Mouse (Mus musculus) heart, embryonic 11.5 days (tissue): ENCODE data around the gene 4933427D14Rik. TPM values are rescaled to one million over a fixed set of nuclear protein-coding genes. Genes with fewer than 3 reads are reported as not detected.
A peak's percentile ranks its signal among the peaks of the same experiment; 100 is the strongest.

ENCODE experiments used
- ATAC-seq: fragments of 200-750 bp; cut with Nextera tagmentation; replicated peaks from 2 replicates; pipeline ENCODE4 v1.8.0; 2017; ENCODE audit warnings: moderate library complexity; ENCODE audit not compliant: insufficient number of reproducible peaks, low FRiP score, low TSS enrichment
- H3K27ac ChIP-seq: fragments of 300-500 bp; sonication (generic); 2 replicates; pipeline ENCODE4 v1.5.1; 2014; ENCODE audit warnings: mild to moderate bottlenecking, low read depth, low read length
- H3K27me3 ChIP-seq: fragments of 300-500 bp; sonication (generic); 2 replicates; pipeline ENCODE4 v1.6.1; 2014; ENCODE audit warnings: mild to moderate bottlenecking, low read length, mixed read lengths; ENCODE audit not compliant: control insufficient read depth, insufficient read depth
- H3K36me3 ChIP-seq: fragments of 300-500 bp; sonication (generic); 2 replicates; pipeline ENCODE4 v1.6.1; 2014; ENCODE audit warnings: mild to moderate bottlenecking, low read length, moderate library complexity, mixed read lengths; ENCODE audit not compliant: control insufficient read depth, insufficient read depth
- H3K4me1 ChIP-seq: fragments of 300-500 bp; sonication (generic); 2 replicates; pipeline ENCODE4 v1.6.1; 2014; ENCODE audit warnings: low read length; ENCODE audit not compliant: control insufficient read depth, insufficient read depth
- H3K4me2 ChIP-seq: fragments of 300-500 bp; sonication (generic); 2 replicates; pipeline ENCODE4 v1.6.1; 2014; ENCODE audit warnings: mild to moderate bottlenecking, moderate library complexity
- H3K4me3 ChIP-seq: fragments of 300-500 bp; sonication (generic); 2 replicates; pipeline ENCODE4 v1.5.1; 2014; ENCODE audit warnings: low read depth, low read length
- H3K9ac ChIP-seq: fragments of 300-500 bp; sonication (generic); 2 replicates; pipeline ENCODE4 v1.6.1; 2014; ENCODE audit warnings: mild to moderate bottlenecking, low read depth, low read length, moderate library complexity
- H3K9me3 ChIP-seq: fragments of 300-500 bp; sonication (generic); replicated peaks from 2 replicates; pipeline ENCODE4 v1.6.1; 2016; ENCODE audit warnings: low read length; ENCODE audit not compliant: control insufficient read depth
- WGBS: fragments of 180-500 bp; shearing (Covaris S2); extraction: QIAGEN DNeasy Blood & Tissue Kit; methylation state at CpG from one replicate; pipeline ENCODE4 v1.1.7; 2014; ENCODE audit not compliant: insufficient replicate concordance; 5-methylcytosine and 5-hydroxymethylcytosine counted together
- polyA plus RNA-seq: library from polyadenylated mRNA; unstranded; fragments of >200 nt; fragmentation: Nextera tagmentation; extraction: Ambion mirVana; gene quantifications from 2 replicates; pipeline ENCODE4 v1.2.1, GENCODE M21; 2014

The 4933427D14Rik gene
- polyA plus RNA-seq, 1 experiment from 2014 or later, result 5.4 TPM

DNA sequence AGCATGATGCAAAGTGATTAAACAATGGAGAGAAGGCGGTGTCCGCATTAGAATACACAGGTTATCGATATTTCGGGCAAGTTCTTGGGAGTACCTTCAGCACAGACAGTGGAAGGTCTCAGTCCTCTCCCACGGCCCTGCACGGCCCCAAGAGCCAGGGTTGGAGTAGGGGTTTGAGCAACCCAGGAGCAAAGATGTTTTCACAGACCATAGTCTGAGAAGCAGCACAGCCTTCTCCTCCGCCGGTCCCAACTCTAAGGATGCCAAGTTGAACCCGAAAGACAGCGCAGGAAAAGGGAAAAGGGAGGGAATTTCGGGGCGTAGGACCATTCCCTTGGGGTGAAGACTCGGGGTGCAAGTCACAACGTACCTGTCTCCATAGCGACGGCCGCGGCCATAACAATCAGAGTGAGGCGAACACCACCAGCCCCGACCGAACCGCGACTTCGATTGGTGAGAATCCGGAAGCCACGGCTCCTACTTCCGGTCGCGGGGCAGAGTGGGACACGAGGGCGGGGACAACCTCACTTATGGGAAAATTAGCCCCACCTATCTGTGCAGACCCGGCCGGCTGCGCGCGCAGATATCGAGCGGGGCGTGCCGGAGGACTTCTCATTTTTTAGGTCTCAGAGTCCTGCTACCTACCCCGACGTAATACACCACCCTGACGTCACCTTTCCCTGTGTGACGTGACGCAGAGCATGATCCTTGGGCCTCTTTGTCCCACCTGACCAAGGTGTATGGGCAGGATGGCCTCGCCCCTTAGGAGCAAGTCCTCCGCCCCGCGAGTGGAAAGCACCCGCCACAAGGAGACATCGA is 7.5 kb upstream of the 4933427D14Rik start:
- 1% methylated on average over 51 of the region's 51 CpGs for WGBS
- Histone ChIP-seq H3K27ac (peak overlapping the region; percentile 69; the same call in 1 of the 2 replicates), H3K27me3 (no peaks in the 10 kb centered on the region), H3K36me3 (peaks cover 12% of the 10 kb centered on the region), H3K4me2 (peak overlapping the region; percentile 97), H3K9ac (peak overlapping the region; percentile 74), H3K4me1 (peaks cover 9% of the 10 kb centered on the region), H3K9me3 (no peaks in the 10 kb centered on the region), H3K4me3 (peak overlapping the region; percentile 81)
- ATAC-seq, result peak; percentile 94

- Histone ChIP-seq H3K36me3 (peaks cover 12% of the 10 kb centered on the region), H3K27me3 (no peaks in the 10 kb centered on the region), H3K27ac (no peak overlapping the region), H3K4me1 (peaks cover 9% of the 10 kb centered on the region), H3K9me3 (no peaks in the 10 kb centered on the region), H3K4me3 (peak overlapping the region; percentile 91), H3K9ac (peak overlapping the region; percentile 70), H3K4me2 (peak overlapping the region; percentile 94)
- no peak for ATAC-seq
- WGBS, result 14% methylated on average over 17 of the region's 17 CpGs
Measured at GRCm38 (mm10) chr11:72207834-72208377, 647 bp upstream of the 4933427D14Rik start.

DNA sequence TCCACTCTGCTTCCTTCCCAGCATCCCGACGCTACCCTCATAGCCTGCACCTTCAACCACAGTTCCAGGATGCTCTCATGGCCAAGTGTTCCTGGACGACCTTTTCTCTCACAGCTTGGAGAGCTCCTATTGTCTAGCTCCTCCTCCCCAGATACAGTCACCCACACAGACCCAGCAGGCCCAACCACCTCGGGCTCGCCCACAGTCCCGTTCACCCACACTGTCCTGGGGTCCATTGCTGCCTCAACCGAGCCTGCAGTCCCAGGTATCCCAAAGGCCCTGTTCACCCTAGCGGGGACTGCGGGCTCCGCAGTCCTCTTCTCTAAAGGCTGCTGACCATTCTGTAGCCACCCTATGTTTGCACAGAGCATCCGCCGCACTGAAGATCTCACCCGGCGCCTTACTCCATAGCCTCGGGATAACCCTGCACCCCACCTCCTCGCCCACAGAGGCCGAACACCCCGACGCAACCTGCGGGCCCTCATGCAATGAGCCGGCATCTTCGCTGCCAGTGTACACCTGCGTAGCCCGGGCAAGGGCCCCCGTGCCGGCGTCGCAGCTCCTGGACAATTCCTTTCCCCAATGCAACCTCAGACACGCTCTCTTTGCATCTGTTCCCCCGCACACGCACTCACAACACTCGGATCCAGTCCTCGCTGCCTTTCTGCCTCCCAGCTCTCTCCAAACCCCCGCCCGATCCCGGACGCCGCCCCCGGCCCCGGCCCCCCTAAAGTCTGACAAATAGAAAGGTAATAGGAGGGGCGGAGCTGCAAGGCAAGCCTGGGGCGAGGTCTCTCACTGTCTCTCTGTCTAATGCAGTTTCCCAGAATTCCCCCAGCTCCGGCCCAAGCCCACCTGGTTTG is 687 bp downstream of the 4933427D14Rik start, which contains the start of gene Gm43951:
Gm43951 (minus strand) TSS at position 500 of the 863 bp plus-strand sequence.
- Histone ChIP-seq H3K9ac (peak within 1 kb of the TSS; percentile 70), H3K4me1 (peaks cover 9% of the 10 kb centered on the region), H3K4me3 (peak within 1 kb of the TSS; percentile 91), H3K27ac (peak within 1 kb of the TSS; percentile 54; the same call in 1 of the 2 replicates), H3K27me3 (no peaks in the 10 kb centered on the region), H3K9me3 (no peaks in the 10 kb centered on the region), H3K4me2 (peak within 1 kb of the TSS; percentile 94), H3K36me3 (peaks cover 12% of the 10 kb centered on the region)
- peak; percentile 28; the same call in 1 of the 2 replicates for ATAC-seq
- 2% methylated on average over 43 of the region's 43 CpGs for WGBS

DNA sequence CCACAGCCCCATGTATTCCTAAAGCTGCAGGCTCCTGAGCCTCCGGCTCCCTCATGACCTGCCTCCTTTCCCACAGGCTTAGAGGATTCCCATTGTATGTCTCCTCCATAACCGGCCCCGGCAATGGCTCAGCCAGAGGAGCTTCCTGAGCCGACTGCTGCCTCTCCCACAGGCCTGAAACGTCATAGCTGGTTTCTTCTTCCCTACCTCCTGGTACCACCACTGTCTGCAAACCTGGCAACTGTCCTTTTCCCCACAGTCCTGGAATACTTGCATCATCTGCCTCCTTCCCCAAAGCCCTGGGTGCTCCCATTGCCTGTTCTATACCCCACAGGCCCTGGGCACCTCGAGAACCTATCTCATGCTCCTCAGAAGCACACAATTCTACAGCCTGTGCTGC is 2.0 kb downstream of the 4933427D14Rik start:
- peak overlapping the region; percentile 91; the same call in 1 of the 2 replicates for H3K4me3 ChIP-seq

DNA sequence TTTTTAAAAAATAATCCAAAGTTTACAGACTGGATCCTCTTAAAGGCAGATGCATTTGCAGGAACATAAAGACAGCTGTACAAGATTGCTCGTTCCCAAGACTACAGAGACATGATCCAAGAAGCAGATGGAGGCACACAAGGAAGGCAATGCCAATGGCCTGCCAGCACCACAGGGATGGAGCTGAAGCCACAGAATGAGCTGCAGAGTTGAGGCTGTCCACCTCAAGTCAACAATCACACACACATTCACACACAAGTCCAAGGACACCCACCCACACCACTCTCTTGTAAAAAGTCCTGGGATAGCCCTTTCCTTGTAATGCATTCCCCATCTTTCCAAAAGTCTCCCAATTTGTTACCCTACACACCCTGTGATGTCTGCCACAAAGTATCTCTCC is 3.8 kb downstream of the 4933427D14Rik start:
- ATAC-seq, result no peak
- Histone ChIP-seq H3K9ac (no peak overlapping the region), H3K27me3 (no peaks in the 10 kb centered on the region), H3K4me1 (peaks cover 9% of the 10 kb centered on the region), H3K4me3 (no peak overlapping the region), H3K36me3 (peaks cover under 1% of the 10 kb centered on the region; the same call in 1 of the 2 replicates), H3K4me2 (no peak overlapping the region), H3K9me3 (no peaks in the 10 kb centered on the region), H3K27ac (no peak overlapping the region)
- 88% methylated on average over 1 of the region's 1 CpGs for WGBS

More for the DNA sequence above, 2.0 kb downstream of the 4933427D14Rik start:
- H3K4me1 ChIP-seq, result peaks cover 9% of the 10 kb centered on the region
- H3K27me3 ChIP-seq, result no peaks in the 10 kb centered on the region
- no peak overlapping the region for H3K27ac ChIP-seq
- 81% methylated on average over 6 of the region's 6 CpGs for WGBS
- no peak overlapping the region for H3K9ac ChIP-seq
- no peak overlapping the region for H3K4me2 ChIP-seq
- H3K9me3 ChIP-seq, result no peaks in the 10 kb centered on the region
- peaks cover 3% of the 10 kb centered on the region; the same call in 1 of the 2 replicates for H3K36me3 ChIP-seq
- ATAC-seq, result no peak

GRCm38 (mm10) chr11:72196506-72196905 is 10.8 kb downstream of the 4933427D14Rik start:
- no peak overlapping the region for H3K9ac ChIP-seq
- WGBS, result 78% methylated on average over 8 of the region's 8 CpGs
- no peak overlapping the region for H3K4me2 ChIP-seq
- no peaks in the 10 kb centered on the region for H3K9me3 ChIP-seq
- ATAC-seq, result no peak
- 0 out of 2 replicates have a peak, but pooled peaks cover 2% of the 10 kb centered on the region for H3K36me3 ChIP-seq
- H3K4me1 ChIP-seq, result no peaks in the 10 kb centered on the region
- H3K27ac ChIP-seq, result no peak overlapping the region
- H3K4me3 ChIP-seq, result no peak overlapping the region
- no peaks in the 10 kb centered on the region for H3K27me3 ChIP-seq

GRCm38 (mm10) chr11:72194259-72194658 is 13.0 kb downstream of the 4933427D14Rik start:
- WGBS, result 87% methylated on average over 2 of the region's 2 CpGs
- H3K9ac ChIP-seq, result no peak overlapping the region
- H3K4me1 ChIP-seq, result no peaks in the 10 kb centered on the region
- H3K36me3 ChIP-seq, result peaks cover 12% of the 10 kb centered on the region
- no peaks in the 10 kb centered on the region for H3K27me3 ChIP-seq
- no peak overlapping the region for H3K4me2 ChIP-seq
- H3K9me3 ChIP-seq, result no peaks in the 10 kb centered on the region
- H3K4me3 ChIP-seq, result no peak overlapping the region
- H3K27ac ChIP-seq, result no peak overlapping the region
- ATAC-seq, result no peak

DNA sequence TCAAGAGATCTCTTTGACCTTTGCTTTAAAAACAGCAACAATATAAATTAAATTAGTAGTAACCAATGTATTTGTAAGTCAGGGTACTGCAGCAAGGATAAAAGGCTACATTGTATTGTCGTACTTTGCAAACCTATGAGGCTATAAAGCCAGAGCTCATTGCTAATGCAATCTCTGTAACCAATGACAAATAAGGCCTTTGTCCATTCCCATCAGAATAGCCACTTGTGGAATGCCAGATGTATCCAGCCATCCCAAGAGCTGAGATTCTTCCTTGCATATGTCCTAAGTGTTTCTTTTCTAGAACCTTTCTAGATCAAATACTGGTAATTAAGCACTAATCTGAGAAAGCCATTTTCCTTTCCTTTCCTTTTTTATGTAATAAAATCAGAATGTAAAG is 16.4 kb downstream of the 4933427D14Rik start:
- no peaks in the 10 kb centered on the region for H3K9me3 ChIP-seq
- no peak overlapping the region for H3K9ac ChIP-seq
- 85% methylated on average over 1 of the region's 1 CpGs for WGBS
- H3K36me3 ChIP-seq, result peaks cover 14% of the 10 kb centered on the region
- no peaks in the 10 kb centered on the region for H3K27me3 ChIP-seq
- H3K27ac ChIP-seq, result no peak overlapping the region
- no peak overlapping the region for H3K4me3 ChIP-seq
- ATAC-seq, result no peak
- H3K4me1 ChIP-seq, result no peaks in the 10 kb centered on the region
- no peak overlapping the region for H3K4me2 ChIP-seq
